Mouse (Mus musculus): ENCODE data around the gene Cpn1. TPM values are rescaled to one million over a fixed set of nuclear protein-coding genes. Genes with fewer than 3 reads are reported as not detected.

Gene Cpn1
- polyA plus RNA-seq, 1 experiment from 2014 or later = 46.1 TPM

- no peaks in the 10 kb centered on the region for H3K9me3 ChIP-seq (replicated peaks)
- peaks cover 4% of the 10 kb centered on the region; the same call in 1 of the 2 replicates for H3K27me3 ChIP-seq
- H3K36me3 ChIP-seq = no peaks in the 10 kb centered on the region
- no peak overlapping the region for H3K4me3 ChIP-seq (replicated peaks)
- no peak overlapping the region for H3K4me2 ChIP-seq
- ATAC-seq (ENCODE audit: low read depth) (no peak), DNase-seq (no peak)
- no peak overlapping the region for H3K9ac ChIP-seq
- no peak overlapping the region for H3K27ac ChIP-seq
- H3K4me1 ChIP-seq (replicated peaks) = peaks cover 49% of the 10 kb centered on the region
- 61% methylated on average over 4 of the region's 4 CpGs for WGBS (ENCODE audit: insufficient replicate concordance)
Measured at GRCm38 (mm10) chr19:43919841-43920240, 66.5 kb downstream of the Cpn1 start.

- Histone ChIP-seq H3K27ac (no peak overlapping the region), H3K36me3 (no peaks in the 10 kb centered on the region), H3K9ac (no peak overlapping the region), H3K4me2 (no peak overlapping the region), H3K4me1 (replicated peaks) (peaks cover 49% of the 10 kb centered on the region), H3K4me3 (replicated peaks) (no peak overlapping the region), H3K9me3 (replicated peaks) (no peaks in the 10 kb centered on the region), H3K27me3 (peaks cover 4% of the 10 kb centered on the region; the same call in 1 of the 2 replicates)
- ATAC-seq (ENCODE audit: low read depth) (peak; percentile 68), DNase-seq (no peak)
- WGBS (ENCODE audit: insufficient replicate concordance) = 66% methylated on average over 3 of the region's 3 CpGs
Measured at GRCm38 (mm10) chr19:43918834-43919233, 67.5 kb downstream of the Cpn1 start.

GRCm38 (mm10) chr19:43917763-43918162, 68.6 kb downstream of the Cpn1 start:
- Histone ChIP-seq H3K27ac (no peak overlapping the region), H3K4me1 (replicated peaks) (peaks cover 49% of the 10 kb centered on the region), H3K4me2 (no peak overlapping the region), H3K27me3 (peaks cover 4% of the 10 kb centered on the region; the same call in 1 of the 2 replicates), H3K4me3 (replicated peaks) (no peak overlapping the region), H3K9me3 (replicated peaks) (no peaks in the 10 kb centered on the region), H3K36me3 (no peaks in the 10 kb centered on the region), H3K9ac (no peak overlapping the region)
- 67% methylated on average over 6 of the region's 6 CpGs for WGBS (ENCODE audit: insufficient replicate concordance)
- DNase-seq (no peak), ATAC-seq (ENCODE audit: low read depth) (no peak)

GRCm38 (mm10) chr19:43917406-43917691, 69.0 kb downstream of the Cpn1 start:
- H3K27ac ChIP-seq = no peak overlapping the region
- peaks cover 49% of the 10 kb centered on the region for H3K4me1 ChIP-seq (replicated peaks)
- no peaks in the 10 kb centered on the region for H3K9me3 ChIP-seq (replicated peaks)
- DNase-seq (no peak), ATAC-seq (ENCODE audit: low read depth) (no peak)
- no peak overlapping the region for H3K9ac ChIP-seq
- H3K4me3 ChIP-seq (replicated peaks) = peak overlapping the region; percentile 14; the same call in 1 of the 2 replicates
- peak overlapping the region; percentile 48 for H3K4me2 ChIP-seq
- 30% methylated on average over 2 of the region's 2 CpGs for WGBS (ENCODE audit: insufficient replicate concordance)
- H3K27me3 ChIP-seq = peaks cover 4% of the 10 kb centered on the region; the same call in 1 of the 2 replicates
- no peaks in the 10 kb centered on the region for H3K36me3 ChIP-seq

- peaks cover 4% of the 10 kb centered on the region; the same call in 1 of the 2 replicates for H3K27me3 ChIP-seq
- peaks cover 49% of the 10 kb centered on the region for H3K4me1 ChIP-seq (replicated peaks)
- H3K9ac ChIP-seq = no peak overlapping the region
- H3K4me3 ChIP-seq (replicated peaks) = peak overlapping the region; percentile 14; the same call in 1 of the 2 replicates
- no peaks in the 10 kb centered on the region for H3K9me3 ChIP-seq (replicated peaks)
- no peaks in the 10 kb centered on the region for H3K36me3 ChIP-seq
- ATAC-seq (ENCODE audit: low read depth) = no peak
- peak overlapping the region; percentile 48 for H3K4me2 ChIP-seq
- no peak overlapping the region for H3K27ac ChIP-seq
- no peak for DNase-seq
- 36% methylated on average over 21 of the region's 21 CpGs for WGBS (ENCODE audit: insufficient replicate concordance)
Measured at GRCm38 (mm10) chr19:43916586-43917405, 69.6 kb downstream of the Cpn1 start.

- ATAC-seq (ENCODE audit: low read depth) (no peak), DNase-seq (no peak)
- Histone ChIP-seq H3K27ac (no peak overlapping the region), H3K9ac (no peak overlapping the region), H3K36me3 (0 out of 2 replicates have a peak, but pooled peaks cover 3% of the 10 kb centered on the region), H3K27me3 (no peaks in the 10 kb centered on the region), H3K9me3 (replicated peaks) (no peaks in the 10 kb centered on the region), H3K4me3 (replicated peaks) (no peak overlapping the region), H3K4me2 (no peak overlapping the region), H3K4me1 (replicated peaks) (peaks cover 36% of the 10 kb centered on the region)
- WGBS (ENCODE audit: insufficient replicate concordance) = 65% methylated on average over 9 of the region's 9 CpGs
Measured at GRCm38 (mm10) chr19:43915431-43915830, 70.9 kb downstream of the Cpn1 start.

- no peak overlapping the region for H3K27ac ChIP-seq
- no peak for ATAC-seq (ENCODE audit: low read depth)
- 70% methylated on average over 9 of the region's 9 CpGs for WGBS (ENCODE audit: insufficient replicate concordance)
Measured at GRCm38 (mm10) chr19:43914986-43915385, 71.4 kb downstream of the Cpn1 start.

GRCm38 (mm10) chr19:43912775-43913486, 73.4 kb downstream of the Cpn1 start:
- Histone ChIP-seq H3K36me3 (peaks cover 9% of the 10 kb centered on the region; the same call in 1 of the 2 replicates), H3K4me2 (no peak overlapping the region), H3K27ac (no peak overlapping the region), H3K9ac (no peak overlapping the region), H3K9me3 (replicated peaks) (no peaks in the 10 kb centered on the region), H3K4me1 (replicated peaks) (peaks cover 16% of the 10 kb centered on the region), H3K4me3 (replicated peaks) (no peak overlapping the region), H3K27me3 (no peaks in the 10 kb centered on the region)
- DNase-seq (no peak), ATAC-seq (ENCODE audit: low read depth) (no peak)
- WGBS (ENCODE audit: insufficient replicate concordance) = 56% methylated on average over 4 of the region's 4 CpGs

More at GRCm38 (mm10) chr19:43914986-43915385, 71.4 kb downstream of the Cpn1 start:
- H3K4me2 ChIP-seq = no peak overlapping the region
- peaks cover 7% of the 10 kb centered on the region; the same call in 1 of the 2 replicates for H3K36me3 ChIP-seq
- H3K9ac ChIP-seq = no peak overlapping the region
- H3K4me3 ChIP-seq (replicated peaks) = no peak overlapping the region
- no peaks in the 10 kb centered on the region for H3K9me3 ChIP-seq (replicated peaks)
- H3K4me1 ChIP-seq (replicated peaks) = peaks cover 31% of the 10 kb centered on the region
- no peak for DNase-seq
- no peaks in the 10 kb centered on the region for H3K27me3 ChIP-seq

- Histone ChIP-seq H3K27ac (no peak overlapping the region), H3K4me1 (replicated peaks) (no peaks in the 10 kb centered on the region; the same call in 1 of the 2 replicates), H3K36me3 (peaks cover 11% of the 10 kb centered on the region; the same call in 1 of the 2 replicates), H3K4me3 (replicated peaks) (no peak overlapping the region), H3K9me3 (replicated peaks) (no peaks in the 10 kb centered on the region), H3K9ac (no peak overlapping the region), H3K4me2 (no peak overlapping the region), H3K27me3 (no peaks in the 10 kb centered on the region)
- 80% methylated on average over 7 of the region's 7 CpGs for WGBS (ENCODE audit: insufficient replicate concordance)
- no peak for ATAC-seq (ENCODE audit: low read depth)
- no peak for DNase-seq
Measured at GRCm38 (mm10) chr19:43906492-43906891, 79.9 kb downstream of the Cpn1 start.
